Mouse (Mus musculus) ES-E14 (cell line): ENCODE results near the gene Trim28. TPM values are rescaled to one million over a fixed set of nuclear protein-coding genes. Genes with fewer than 3 reads are reported as not detected.

Source experiments
- DNase-seq: peaks from one replicate; pipeline ENCODE4 v3.0.0-alpha.2; 2013; ENCODE audit warnings: low read depth, low spot score
- H3K27ac ChIP-seq: 2 replicates; pipeline ENCODE4 v1.5.1; 2012; ENCODE audit warnings: low read depth, mild to moderate bottlenecking, low read length, moderate library complexity, mixed read lengths; ENCODE audit not compliant: poor library complexity, insufficient read depth, severe bottlenecking
- H3K36me3 ChIP-seq: 2 replicates; pipeline ENCODE4 v1.6.1; 2012; ENCODE audit warnings: mild to moderate bottlenecking, low read length, moderate library complexity, mixed read lengths; ENCODE audit not compliant: control insufficient read depth, poor library complexity, insufficient read depth, severe bottlenecking
- H3K4me1 ChIP-seq, 2 experiments: fragments of 150-350 bp in 1 of 2; sonication (generic) in 1 of 2; 2 replicates each; pipeline ENCODE4 v1.6.1; 2012; ENCODE audit warnings: low read length in 2 of 2, mild to moderate bottlenecking in 1 of 2, mixed read lengths in 1 of 2; ENCODE audit not compliant: control insufficient read depth in 2 of 2, insufficient read depth in 2 of 2, poor library complexity in 1 of 2
- H3K4me3 ChIP-seq, 2 experiments: fragments of 150-350 bp in 1 of 2; sonication (generic) in 1 of 2; 2 replicates each; pipeline ENCODE4 v1.5.1; 2012; ENCODE audit warnings: low read length in 2 of 2, low read depth in 1 of 2, mild to moderate bottlenecking in 1 of 2, mixed read lengths in 1 of 2; ENCODE audit not compliant: insufficient read depth in 1 of 2, poor library complexity in 1 of 2, severe bottlenecking in 1 of 2
- H3K9ac ChIP-seq: 2 replicates; pipeline ENCODE4 v1.6.1; 2012; ENCODE audit warnings: low read depth, mild to moderate bottlenecking, low read length, mixed read lengths; ENCODE audit not compliant: poor library complexity, insufficient read depth, severe bottlenecking
- H3K9me3 ChIP-seq: fragments of 150-350 bp; sonication (generic); 2 replicates; pipeline ENCODE4 v1.6.1; 2012; ENCODE audit warnings: low read depth, mild to moderate bottlenecking, low read length; ENCODE audit not compliant: control insufficient read depth, insufficient read depth
- CHD2 ChIP-seq: IDR thresholded peaks from 2 replicates; pipeline ENCODE4 v1.6.1; 2014; ENCODE audit warnings: mild to moderate bottlenecking, low read depth, low read length, inconsistent platforms
- HCFC1 ChIP-seq: IDR thresholded peaks from 2 replicates; pipeline ENCODE4 v1.6.1; 2012; ENCODE audit warnings: low read length, inconsistent platforms, borderline replicate concordance; ENCODE audit not compliant: insufficient read depth
- MAFK ChIP-seq: IDR thresholded peaks from 2 replicates; pipeline ENCODE4 v1.6.1; 2014; ENCODE audit warnings: mild to moderate bottlenecking, low read depth, low read length, inconsistent platforms; ENCODE audit not compliant: insufficient read depth
- ZC3H11A ChIP-seq: IDR thresholded peaks from 2 replicates; pipeline ENCODE4 v1.6.1; 2012; ENCODE audit warnings: low read depth, mild to moderate bottlenecking, inconsistent platforms, low read length, borderline replicate concordance
- ZNF384 ChIP-seq: IDR thresholded peaks from 2 replicates; pipeline ENCODE4 v1.6.1; 2012; ENCODE audit warnings: low read depth, low read length, inconsistent platforms
- in situ Hi-C, 2 experiments: fragments of 600-800 bp; cut with MboI; formaldehyde crosslinking; loops; one replicate each; pipeline ENCODE4 v1.15.1; 2025; ENCODE audit warnings: low sequenced_read_pairs in 2 of 2, inconsistent platforms in 1 of 2; ENCODE audit not compliant: unreplicated experiment in 2 of 2
- total RNA-seq: library from RNA; depleted of rRNA; stranded (reverse); fragments of 300-350 nt; gene quantifications from 2 replicates; pipeline ENCODE4 v1.2.3, GENCODE M21; 2012

Trim28 gene
- total RNA-seq, 1 experiment = 2,698 TPM

- Histone ChIP-seq H3K4me1 (peaks cover 0 to 2% of the 10 kb centered on the region in 2 experiments; a peak in 1 of 4 replicates), H3K9ac (peak overlapping the region; percentile 55), H3K27ac (no peak overlapping the region), H3K4me3 (peak overlapping the region; percentile 54 to 64), H3K9me3 (no peaks in the 10 kb centered on the region), H3K36me3 (0 out of 2 replicates have a peak, but pooled peaks cover 4% of the 10 kb centered on the region)
- DNase-seq = no peak
- in situ Hi-C loops = no loop called here
- TF ChIP-seq MAFK = no peak
- no peak for TF ChIP-seq CHD2
- no peak for TF ChIP-seq HCFC1
- TF ChIP-seq ZC3H11A = no peak
- no peak for TF ChIP-seq ZNF384
Observed at GRCm38 (mm10) chr7:12970906-12971305, 28.0 kb upstream of the Trim28 start.

DNA sequence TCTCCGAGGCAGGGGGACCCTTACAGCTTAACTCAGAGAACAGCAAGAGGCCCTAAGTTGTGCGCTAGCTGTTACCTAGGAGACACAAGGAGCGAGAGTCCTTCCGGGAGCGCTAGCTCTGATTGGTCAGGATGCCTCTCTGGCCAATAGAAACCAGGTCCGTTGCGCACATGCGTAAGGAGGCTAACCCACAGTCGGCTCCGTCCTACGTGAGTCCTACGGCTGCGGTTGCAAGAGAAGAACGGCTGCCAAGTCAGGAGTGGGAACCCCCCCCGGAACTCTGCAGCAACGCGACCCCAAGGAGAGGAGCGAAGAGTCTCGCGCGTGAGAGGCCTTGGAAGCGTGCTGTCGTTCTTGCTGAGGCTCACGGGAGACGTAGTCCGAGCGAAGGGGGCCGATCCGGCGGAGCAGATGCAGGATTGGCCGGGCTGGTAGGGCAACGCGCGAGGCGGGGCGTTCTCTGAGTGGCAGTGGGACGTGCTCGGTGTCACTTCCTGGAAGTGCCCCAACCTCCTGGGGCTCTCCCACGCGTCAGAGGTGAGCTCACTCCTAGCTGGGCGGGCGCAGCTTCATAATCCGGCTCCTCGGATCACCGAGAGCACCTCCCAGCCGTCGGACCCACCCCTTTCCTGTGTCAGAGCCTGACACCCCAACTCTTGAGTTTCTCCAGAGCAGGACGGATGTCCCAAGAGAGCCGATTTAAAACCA lies 21.1 kb upstream of the Trim28 start, which contains the start of gene Zfp446:
TSS of gene Zfp446 (plus strand) at position 167 of the 708 bp plus-strand sequence.
- peak within 1 kb of the TSS; percentile 84 for H3K9ac ChIP-seq
- peak; percentile 88 for TF ChIP-seq HCFC1
- no peak for TF ChIP-seq ZNF384
- TF ChIP-seq ZC3H11A = no peak
- no peak for TF ChIP-seq MAFK
- peak; percentile 42; the same call in 1 of the 2 replicates for TF ChIP-seq CHD2
- H3K36me3 ChIP-seq = peaks cover 7% of the 10 kb centered on the region
- peak within 1 kb of the TSS; percentile 79 to 99 for H3K4me3 ChIP-seq
- H3K9me3 ChIP-seq = no peaks in the 10 kb centered on the region
- peaks cover 2 to 11% of the 10 kb centered on the region in 2 experiments; a peak in 2 of 4 replicates for H3K4me1 ChIP-seq
- in situ Hi-C loops = no loop called here
- H3K27ac ChIP-seq = peak within 1 kb of the TSS; percentile 82
- DNase-seq = peak; percentile 96

- TF ChIP-seq ZNF384 = no peak
- no peak for TF ChIP-seq ZC3H11A
- no peak for TF ChIP-seq HCFC1
- TF ChIP-seq MAFK = no peak
- no peak for TF ChIP-seq CHD2
- Histone ChIP-seq H3K4me1 (peaks cover 2 to 11% of the 10 kb centered on the region in 2 experiments; a peak in 2 of 4 replicates), H3K27ac (no peak overlapping the region), H3K9me3 (no peaks in the 10 kb centered on the region), H3K9ac (peak overlapping the region; percentile 19; the same call in 1 of the 2 replicates), H3K36me3 (peaks cover 7% of the 10 kb centered on the region), H3K4me3 (peak overlapping the region in 1 of 2 experiments; percentile 99; a peak in 1 of 4 replicates)
- no peak for DNase-seq
- in situ Hi-C loops = no loop called here
Observed at GRCm38 (mm10) chr7:12978931-12979722, 19.8 kb upstream of the Trim28 start.

DNA sequence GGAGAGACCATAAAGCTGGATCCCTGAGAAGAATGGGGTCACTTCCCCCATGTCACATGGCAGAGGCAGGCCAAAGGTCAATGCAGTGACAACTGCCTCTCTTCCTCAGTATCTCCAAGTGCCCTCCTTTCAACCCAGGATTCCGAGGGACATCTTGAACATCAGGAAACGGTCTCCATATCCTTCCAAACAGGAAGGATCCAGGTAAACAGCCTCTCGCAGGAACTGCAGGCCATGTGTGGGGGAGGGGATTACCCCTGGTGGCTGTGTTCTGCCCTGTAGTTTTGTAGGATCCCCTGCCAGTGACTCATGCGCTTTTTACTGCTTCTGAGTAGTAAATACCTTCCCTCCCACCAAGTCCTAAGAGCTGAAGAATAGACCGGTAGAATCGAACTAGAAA lies 19.1 kb upstream of the Trim28 start:
- Histone ChIP-seq H3K4me1 (peaks cover 2 to 11% of the 10 kb centered on the region in 2 experiments; a peak in 2 of 4 replicates), H3K36me3 (peaks cover 7% of the 10 kb centered on the region), H3K4me3 (no peak overlapping the region), H3K9me3 (no peaks in the 10 kb centered on the region), H3K9ac (peak overlapping the region; percentile 19; the same call in 1 of the 2 replicates), H3K27ac (no peak overlapping the region)
- TF ChIP-seq MAFK (no peak), CHD2 (no peak), HCFC1 (no peak), ZC3H11A (no peak), ZNF384 (no peak)
- in situ Hi-C loops = no loop called here
- no peak for DNase-seq
